Mouse (Mus musculus) ES-E14 (cell line): ENCODE data around the gene Jsrp1.

Experiments
- HCFC1 ChIP-seq: IDR thresholded peaks from 2 replicates; pipeline ENCODE4 v1.6.1; 2012; ENCODE audit warnings: low read length, inconsistent platforms, borderline replicate concordance; ENCODE audit not compliant: insufficient read depth
- ZNF384 ChIP-seq: IDR thresholded peaks from 2 replicates; pipeline ENCODE4 v1.6.1; 2012; ENCODE audit warnings: low read depth, low read length, inconsistent platforms

DNA sequence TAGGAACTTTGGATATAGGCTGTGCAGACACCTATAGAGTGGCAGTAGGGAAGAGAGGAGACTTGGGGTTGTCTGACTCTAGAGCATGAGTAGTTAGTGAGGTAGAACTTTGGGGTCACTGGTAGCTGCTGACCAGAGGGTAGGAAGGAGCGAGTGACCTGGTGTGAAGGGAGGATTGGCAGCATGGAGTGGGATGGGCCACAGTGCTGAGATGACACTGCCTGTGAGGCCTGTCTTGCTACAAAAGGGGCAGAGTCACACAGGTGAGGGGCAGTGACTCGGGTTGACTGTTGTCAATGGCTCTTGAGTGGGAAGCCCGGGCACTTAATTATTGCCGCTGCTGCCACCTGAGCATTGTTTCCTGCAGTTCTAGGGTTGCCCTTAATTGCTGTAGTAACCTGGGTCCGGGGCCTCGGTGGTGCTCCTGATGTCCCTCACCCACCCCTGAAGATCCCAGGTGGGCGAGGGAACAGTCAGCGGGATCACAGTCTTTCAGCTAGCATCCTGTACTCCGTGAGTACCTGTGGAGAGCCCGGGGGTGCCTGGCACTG is 14.6 kb upstream of the Jsrp1 start:
- TF ChIP-seq ZNF384, result no peak
- no peak; the same call in 1 of the 2 replicates for TF ChIP-seq HCFC1
